In genomic region chr6:7846726-7847439, GRCm38 (mm10) we compare ENCODE assay signal across 9 mouse cellular contexts. TPM values are rescaled to one million over a fixed set of nuclear protein-coding genes. Genes with fewer than 3 reads are reported as not detected.
A peak's percentile ranks its signal among the peaks of the same experiment; 100 is the strongest.
DNase-seq lines count a peak whose midpoint lies in the region; ATAC-seq and TF ChIP-seq lines count a peak whose summit lies in the region.
"Had no signal": no experiment of that assay in that cellular context is flagged by ENCODE, and none has a peak within 500 bp of the region (broad histone marks: within the 10 kb centered on the region; RNA-seq: fewer than 3 reads in every experiment).

No protein-coding gene starts in this region.

- 0 out of 2 replicates have a peak, but pooled peaks cover 8% of the 10 kb centered on the region for H3K79me2 ChIP-seq in CH12.LX (replicated peaks; ENCODE audit: control insufficient read depth, extremely low read depth, insufficient read depth, poor library complexity, severe bottlenecking)

- no peaks in the 10 kb centered on the region for H3K9me3 ChIP-seq in hindbrain, embryonic 13.5 days
- H3K9me3 ChIP-seq in hindbrain, embryonic 11.5 days (ENCODE audit: control insufficient read depth, low read length), result no peaks in the 10 kb centered on the region
- no peaks in the 10 kb centered on the region for H3K9me3 ChIP-seq in CH12.LX (replicated peaks; ENCODE audit: low read length)
- H3K9me3 ChIP-seq: forebrain, embryonic 10.5 days had no signal

- peak overlapping the region; percentile 38 for H3K4me2 ChIP-seq in hindbrain, embryonic 13.5 days
- no peak overlapping the region for H3K4me2 ChIP-seq in hindbrain, embryonic 11.5 days (replicated peaks; ENCODE audit: low read depth, low read length)
- peak overlapping the region; percentile 67 for H3K4me2 ChIP-seq in CH12.LX (ENCODE audit: insufficient read depth, low read depth, poor library complexity, severe bottlenecking)

- no peak for ATAC-seq in hindbrain, embryonic 13.5 days (ENCODE audit: low FRiP score)
- ATAC-seq in hindbrain, embryonic 11.5 days (ENCODE audit: low FRiP score), result no peak
- ATAC-seq in inflammation-experienced regulatory T-cells, adult 6 months, result peak; percentile 13

- TF ChIP-seq EP300 in CH12.LX (IDR thresholded peaks at IDR 0.05; ENCODE audit: low read length), result peak; percentile 69

- 80% methylated on average over 8 of the region's 8 CpGs for WGBS in hindbrain, embryonic 13.5 days
- 73% methylated on average over 8 of the region's 8 CpGs for WGBS in hindbrain, embryonic 11.5 days
- 57% methylated on average over 8 of the region's 8 CpGs for WGBS in olfactory bulb, adult 2 months

- TF ChIP-seq RAD21 in CH12.LX (IDR thresholded peaks at IDR 0.05; ENCODE audit: low read depth, low read length), result no peak

- TF ChIP-seq POLR2A in CH12.LX (IDR thresholded peaks at IDR 0.05; ENCODE audit: low read depth, low read length), result no peak
- TF ChIP-seq POLR2A in olfactory bulb, adult 2 months (IDR thresholded peaks at IDR 0.05; ENCODE audit: insufficient read depth, low read depth, low read length), result no peak

- dilution Hi-C loops in CH12.LX (cut with MboI; ENCODE audit: extremely low pct_ligation_motif_present, extremely low pct_unique_long_range_greater_than_20kb, low sequenced_read_pairs), result no loop called here

- H3K9ac ChIP-seq in hindbrain, embryonic 13.5 days, result peak overlapping the region; percentile 24; the same call in 1 of the 2 replicates
- H3K9ac ChIP-seq in hindbrain, embryonic 11.5 days (ENCODE audit: low read depth, low read length), result no peak overlapping the region
- peak overlapping the region; percentile 47; the same call in 1 of the 2 replicates for H3K9ac ChIP-seq in CH12.LX (ENCODE audit: insufficient read depth, low read depth)

- H3K4me3 ChIP-seq in hindbrain, embryonic 13.5 days, result no peak overlapping the region
- H3K4me3 ChIP-seq in hindbrain, embryonic 11.5 days (ENCODE audit: low read depth, low read length), result no peak overlapping the region
- peak overlapping the region in 2 of 3 experiments; percentile 70 to 94 for H3K4me3 ChIP-seq in CH12.LX (replicated peaks in 1 of 3; ENCODE audit: low read depth in 2 of 3, low read length in 2 of 3, poor library complexity in 1 of 3)
- peak overlapping the region; percentile 31 for H3K4me3 ChIP-seq in olfactory bulb, adult 2 months (ENCODE audit: insufficient read depth, low read depth, low read length)

- no peak for TF ChIP-seq CTCF in CH12.LX (conservative IDR thresholded peaks at IDR 0.05 in 1 of 2, IDR thresholded peaks at IDR 0.05 in 1 of 2; ENCODE audit: low read depth in 2 of 2, low read length in 2 of 2)
- TF ChIP-seq CTCF in olfactory bulb, adult 2 months (IDR thresholded peaks at IDR 0.05; ENCODE audit: insufficient read depth, low read depth, low read length), result no peak

- H3K27ac ChIP-seq in hindbrain, embryonic 13.5 days, result no peak overlapping the region
- no peak overlapping the region for H3K27ac ChIP-seq in hindbrain, embryonic 11.5 days (ENCODE audit: low read depth, low read length)
- H3K27ac ChIP-seq in CH12.LX (ENCODE audit: insufficient read depth, low read depth), result no peak overlapping the region; the same call in 1 of the 2 replicates
- peak overlapping the region; percentile 15; the same call in 1 of the 2 replicates for H3K27ac ChIP-seq in olfactory bulb, adult 2 months (ENCODE audit: insufficient read depth, low read depth, low read length)
- H3K27ac ChIP-seq: forebrain, embryonic 10.5 days had no signal

- no peaks in the 10 kb centered on the region for H3K36me3 ChIP-seq in hindbrain, embryonic 13.5 days
- H3K36me3 ChIP-seq in hindbrain, embryonic 11.5 days (ENCODE audit: control insufficient read depth, insufficient read depth, low read length), result no peaks in the 10 kb centered on the region
- H3K36me3 ChIP-seq in CH12.LX (replicated peaks in 1 of 2; ENCODE audit: control insufficient read depth in 1 of 2, insufficient read depth in 1 of 2, low read length in 1 of 2), result peaks cover 0 to 4% of the 10 kb centered on the region in 2 experiments
- H3K36me3 ChIP-seq: forebrain, embryonic 10.5 days had no signal

- peaks cover 24% of the 10 kb centered on the region for H3K4me1 ChIP-seq in hindbrain, embryonic 13.5 days (replicated peaks)
- no peaks in the 10 kb centered on the region for H3K4me1 ChIP-seq in hindbrain, embryonic 11.5 days (replicated peaks; ENCODE audit: control insufficient read depth, insufficient read depth, low read length)
- peaks cover 0 to 49% of the 10 kb centered on the region in 2 experiments; a peak in 2 of 4 replicates for H3K4me1 ChIP-seq in CH12.LX (ENCODE audit: control insufficient read depth in 1 of 2, insufficient read depth in 2 of 2)
- peaks cover 10% of the 10 kb centered on the region for H3K4me1 ChIP-seq in olfactory bulb, adult 2 months (ENCODE audit: control insufficient read depth, insufficient read depth, low read length)

- DNase-seq in hindbrain, embryonic 11.5 days (ENCODE audit: low spot score), result no peak
- DNase-seq in CH12.LX (ENCODE audit: extremely low read depth), result peak; percentile 66
- no peak for DNase-seq in adrenal gland, postnatal 10 days
- no peak for DNase-seq in layer of hippocampus, adult 9-11 months
- no peak for DNase-seq in layer of hippocampus, adult 8-10 months (ENCODE audit: low spot score in 2 of 2)

- no peaks in the 10 kb centered on the region for H3K27me3 ChIP-seq in hindbrain, embryonic 13.5 days
- no peaks in the 10 kb centered on the region for H3K27me3 ChIP-seq in hindbrain, embryonic 11.5 days (ENCODE audit: control insufficient read depth, insufficient read depth, low read length)
- H3K27me3 ChIP-seq in CH12.LX (replicated peaks), result no peaks in the 10 kb centered on the region

- in situ Hi-C loops in CH12.LX (cut with MboI; ENCODE audit: low pct_ligation_motif_present, low pct_unique_long_range_greater_than_20kb, low sequenced_read_pairs), result no loop called here

TF ChIP-seq in CH12.LX, 34 proteins besides CTCF, POLR2A, EP300 and RAD21:
- TF ChIP-seq MAZ (IDR thresholded peaks at IDR 0.05; ENCODE audit: low read depth, low read length) (no peak), RCOR1 (conservative IDR thresholded peaks at IDR 0.05; ENCODE audit: low read depth, low read length) (no peak), MXI1 (IDR thresholded peaks at IDR 0.05; ENCODE audit: low read depth, low read length) (no peak; the same call in 1 of the 2 replicates), IRF4 (IDR thresholded peaks at IDR 0.05; ENCODE audit: low read depth, low read length) (peak; percentile 39; the same call in 1 of the 2 replicates), NELFE (IDR thresholded peaks at IDR 0.05; ENCODE audit: low read depth, low read length) (no peak), JUN (IDR thresholded peaks at IDR 0.05; ENCODE audit: insufficient read depth, low read depth, low read length) (no peak), USF1 (IDR thresholded peaks at IDR 0.05; ENCODE audit: low read depth, low read length) (no peak), SIN3A (IDR thresholded peaks at IDR 0.05; ENCODE audit: low read length) (peak; percentile 72; the same call in 1 of the 2 replicates), ZMIZ1 (IDR thresholded peaks at IDR 0.05; ENCODE audit: low read depth, low read length) (no peak), ZC3H11A (IDR thresholded peaks at IDR 0.05; ENCODE audit: low read depth, low read length) (no peak), ELF1 (IDR thresholded peaks at IDR 0.05; ENCODE audit: low read depth, low read length) (0 out of 2 replicates have a peak, but pooled peaks have one; percentile 32), ZNF384 (IDR thresholded peaks at IDR 0.05; ENCODE audit: low read depth, low read length) (peak; percentile 98), USF2 (conservative IDR thresholded peaks at IDR 0.05; ENCODE audit: low read depth, low read length) (no peak), KAT2A (IDR thresholded peaks at IDR 0.05; ENCODE audit: insufficient replicate concordance, low read length) (no peak), TCF12 (IDR thresholded peaks at IDR 0.05; ENCODE audit: low read depth, low read length) (peak; percentile 70; the same call in 1 of the 2 replicates), CHD2 (IDR thresholded peaks at IDR 0.05; ENCODE audit: low read length) (peak; percentile 53; the same call in 1 of the 2 replicates), ETS1 (conservative IDR thresholded peaks at IDR 0.05; ENCODE audit: low read depth, low read length) (peak; percentile 78)

RNA-seq across cellular contexts. Expression of gene C1galt1, which starts 2.2 kb away (rescaled TPM):
- 1.5 and 1.7 TPM in 2 replicates for polyA plus RNA-seq in hindbrain, embryonic 13.5 days (2015; fragmentation: Nextera tagmentation; extraction: Ambion mirVana)
- 3.1 and 4.1 TPM in 2 replicates for polyA plus RNA-seq in hindbrain, embryonic 11.5 days (2014; fragmentation: Nextera tagmentation; extraction: Ambion mirVana)
- total RNA-seq in CH12.LX (2012; rRNA removed), result 7.0 and 7.3 TPM in 2 replicates
- 22.2 and 25.3 TPM in 2 replicates for total RNA-seq in CH12.LX (2014; rRNA removed)
- polyA plus RNA-seq in CH12.LX (2012; ENCODE audit: insufficient read length, low read depth), result 9.7 and 12.2 TPM in 2 replicates
- polyA plus RNA-seq in inflammation-experienced regulatory T-cells, adult 6 months (2017; shearing (Covaris generic)), result 1 to 10 TPM; 4.8 to 6.7 (median 5.3) TPM
- not detected in 2 replicates for polyA plus RNA-seq in olfactory bulb, adult 2 months (2012; ENCODE audit: insufficient read depth, insufficient read length, low replicate concordance, missing spikeins)
- total RNA-seq in adrenal gland, postnatal 10 days (2021), result 10 to 100 TPM; 24.1 to 25.4 TPM
- total RNA-seq in layer of hippocampus, adult 8-10 months (2022), result 10 to 100 TPM; 10.2 to 11.0 (median 10.5) TPM

Comparison
In these comparisons a context has a peak if more than half of its experiments do, and no peak if none do; other contexts are left out.
1. H3K4me3 ChIP-seq: peak in CH12.LX (2 of 3) and olfactory bulb, adult 2 months (single experiment); none in hindbrain, embryonic 13.5 days (single experiment) and hindbrain, embryonic 11.5 days (single experiment).